Mouse (Mus musculus): ENCODE measurements around the gene Asphd1. TPM values are rescaled to one million over a fixed set of nuclear protein-coding genes. Genes with fewer than 3 reads are reported as not detected.

The Asphd1 gene
- polyA plus RNA-seq, 1 experiment from 2014 or later, result 0.39 TPM

- no peak overlapping the region for H3K4me2 ChIP-seq (ENCODE audit: low read length)
- no peak overlapping the region for H3K4me3 ChIP-seq (ENCODE audit: low read depth, low read length)
- no peak overlapping the region for H3K9ac ChIP-seq (ENCODE audit: low read length)
- ATAC-seq (replicated peaks; ENCODE audit: low FRiP score, low TSS enrichment, low read depth), result 0 out of 2 replicates have a peak, but pooled peaks have one; percentile 29
- peaks cover 15% of the 10 kb centered on the region; the same call in 1 of the 2 replicates for H3K36me3 ChIP-seq (ENCODE audit: control insufficient read depth, insufficient read depth, low read length)
- no peak for DNase-seq (ENCODE audit: low spot score)
- WGBS, result 50% methylated on average over 3 of the region's 3 CpGs
- H3K9me3 ChIP-seq (ENCODE audit: control insufficient read depth, low read length), result no peaks in the 10 kb centered on the region
- H3K4me1 ChIP-seq (replicated peaks; ENCODE audit: control insufficient read depth, insufficient read depth, low read length), result peaks cover 3% of the 10 kb centered on the region; the same call in 1 of the 2 replicates
- no peak overlapping the region for H3K27ac ChIP-seq (ENCODE audit: low read depth)
- H3K27me3 ChIP-seq (replicated peaks; ENCODE audit: control insufficient read depth, insufficient read depth, low read length), result peaks cover 17% of the 10 kb centered on the region
Measured at GRCm38 (mm10) chr7:126946530-126946929, 2.9 kb downstream of the Asphd1 start.

- Histone ChIP-seq H3K27ac (ENCODE audit: low read depth) (no peak overlapping the region), H3K4me2 (ENCODE audit: low read length) (no peak overlapping the region), H3K9ac (ENCODE audit: low read length) (no peak overlapping the region), H3K4me3 (ENCODE audit: low read depth, low read length) (no peak overlapping the region), H3K9me3 (ENCODE audit: control insufficient read depth, low read length) (no peaks in the 10 kb centered on the region), H3K4me1 (replicated peaks; ENCODE audit: control insufficient read depth, insufficient read depth, low read length) (no peaks in the 10 kb centered on the region), H3K27me3 (replicated peaks; ENCODE audit: control insufficient read depth, insufficient read depth, low read length) (no peaks in the 10 kb centered on the region), H3K36me3 (ENCODE audit: control insufficient read depth, insufficient read depth, low read length) (peaks cover 29% of the 10 kb centered on the region)
- ATAC-seq (replicated peaks; ENCODE audit: low FRiP score, low TSS enrichment, low read depth) (no peak), DNase-seq (ENCODE audit: low spot score) (no peak)
- WGBS, result 79% methylated on average over 5 of the region's 5 CpGs
Measured at GRCm38 (mm10) chr7:126941801-126942200, 7.6 kb downstream of the Asphd1 start.

- DNase-seq (ENCODE audit: low spot score) (no peak), ATAC-seq (replicated peaks; ENCODE audit: low FRiP score, low TSS enrichment, low read depth) (no peak)
- Histone ChIP-seq H3K9me3 (ENCODE audit: control insufficient read depth, low read length) (no peaks in the 10 kb centered on the region), H3K27ac (ENCODE audit: low read depth) (no peak overlapping the region), H3K4me1 (replicated peaks; ENCODE audit: control insufficient read depth, insufficient read depth, low read length) (no peaks in the 10 kb centered on the region), H3K9ac (ENCODE audit: low read length) (no peak overlapping the region), H3K27me3 (replicated peaks; ENCODE audit: control insufficient read depth, insufficient read depth, low read length) (no peaks in the 10 kb centered on the region), H3K4me3 (ENCODE audit: low read depth, low read length) (no peak overlapping the region), H3K4me2 (ENCODE audit: low read length) (no peak overlapping the region), H3K36me3 (ENCODE audit: control insufficient read depth, insufficient read depth, low read length) (peaks cover 34% of the 10 kb centered on the region)
- WGBS, result 47% methylated on average over 6 of the region's 6 CpGs
Measured at GRCm38 (mm10) chr7:126941171-126941570, 8.2 kb downstream of the Asphd1 start.

GRCm38 (mm10) chr7:126932652-126933051 lies 16.7 kb downstream of the Asphd1 start:
- peaks cover 9% of the 10 kb centered on the region for H3K4me1 ChIP-seq (replicated peaks; ENCODE audit: control insufficient read depth, insufficient read depth, low read length)
- no peak overlapping the region for H3K4me3 ChIP-seq (ENCODE audit: low read depth, low read length)
- H3K36me3 ChIP-seq (ENCODE audit: control insufficient read depth, insufficient read depth, low read length), result peaks cover 33% of the 10 kb centered on the region
- no peak overlapping the region for H3K27ac ChIP-seq (ENCODE audit: low read depth)
- ATAC-seq (replicated peaks; ENCODE audit: low FRiP score, low TSS enrichment, low read depth) (no peak), DNase-seq (ENCODE audit: low spot score) (no peak)
- no peak overlapping the region for H3K4me2 ChIP-seq (ENCODE audit: low read length)
- no peaks in the 10 kb centered on the region for H3K27me3 ChIP-seq (replicated peaks; ENCODE audit: control insufficient read depth, insufficient read depth, low read length)
- WGBS, result 71% methylated on average over 2 of the region's 2 CpGs
- no peak overlapping the region for H3K9ac ChIP-seq (ENCODE audit: low read length)
- H3K9me3 ChIP-seq (ENCODE audit: control insufficient read depth, low read length), result no peaks in the 10 kb centered on the region

GRCm38 (mm10) chr7:126929046-126929445 lies 20.3 kb downstream of the Asphd1 start:
- Histone ChIP-seq H3K4me3 (ENCODE audit: low read depth, low read length) (peak overlapping the region; percentile 83), H3K36me3 (ENCODE audit: control insufficient read depth, insufficient read depth, low read length) (peaks cover 17% of the 10 kb centered on the region), H3K9me3 (ENCODE audit: control insufficient read depth, low read length) (no peaks in the 10 kb centered on the region), H3K4me2 (ENCODE audit: low read length) (peak overlapping the region; percentile 97), H3K27ac (ENCODE audit: low read depth) (peak overlapping the region; percentile 74; the same call in 1 of the 2 replicates), H3K9ac (ENCODE audit: low read length) (peak overlapping the region; percentile 81), H3K27me3 (replicated peaks; ENCODE audit: control insufficient read depth, insufficient read depth, low read length) (no peaks in the 10 kb centered on the region), H3K4me1 (replicated peaks; ENCODE audit: control insufficient read depth, insufficient read depth, low read length) (peaks cover 9% of the 10 kb centered on the region)
- DNase-seq (ENCODE audit: low spot score) (no peak), ATAC-seq (replicated peaks; ENCODE audit: low FRiP score, low TSS enrichment, low read depth) (no peak; the same call in none of the 2 replicates)
- WGBS, result under 1% methylated on average over 18 of the region's 27 CpGs

- ATAC-seq (replicated peaks; ENCODE audit: low FRiP score, low TSS enrichment, low read depth) (peak; percentile 95), DNase-seq (ENCODE audit: low spot score) (peak; percentile 90)
- Histone ChIP-seq H3K9ac (ENCODE audit: low read length) (peak within 1 kb of the TSS; percentile 81), H3K4me3 (ENCODE audit: low read depth, low read length) (peak within 1 kb of the TSS; percentile 83), H3K27ac (ENCODE audit: low read depth) (peak within 1 kb of the TSS; percentile 74; the same call in 1 of the 2 replicates), H3K4me1 (replicated peaks; ENCODE audit: control insufficient read depth, insufficient read depth, low read length) (peaks cover 9% of the 10 kb centered on the region), H3K9me3 (ENCODE audit: control insufficient read depth, low read length) (no peaks in the 10 kb centered on the region), H3K4me2 (ENCODE audit: low read length) (peak within 1 kb of the TSS; percentile 97), H3K36me3 (ENCODE audit: control insufficient read depth, insufficient read depth, low read length) (peaks cover 17% of the 10 kb centered on the region), H3K27me3 (replicated peaks; ENCODE audit: control insufficient read depth, insufficient read depth, low read length) (no peaks in the 10 kb centered on the region)
- 3% methylated on average over 56 of the region's 56 CpGs for WGBS
Measured at GRCm38 (mm10) chr7:126928384-126929037, 20.9 kb downstream of the Asphd1 start, which contains the start of gene Kctd13. Gene Kctd13 (plus strand): TSS chr7:126928879.

GRCm38 (mm10) chr7:126926299-126926698 lies 23.1 kb downstream of the Asphd1 start:
- H3K9ac ChIP-seq (ENCODE audit: low read length), result no peak overlapping the region
- peaks cover 9% of the 10 kb centered on the region for H3K4me1 ChIP-seq (replicated peaks; ENCODE audit: control insufficient read depth, insufficient read depth, low read length)
- WGBS, result 30% methylated on average over 3 of the region's 3 CpGs
- H3K9me3 ChIP-seq (ENCODE audit: control insufficient read depth, low read length), result no peaks in the 10 kb centered on the region
- H3K27ac ChIP-seq (ENCODE audit: low read depth), result no peak overlapping the region
- H3K36me3 ChIP-seq (ENCODE audit: control insufficient read depth, insufficient read depth, low read length), result peaks cover 9% of the 10 kb centered on the region; the same call in 1 of the 2 replicates
- no peak overlapping the region for H3K4me2 ChIP-seq (ENCODE audit: low read length)
- no peak overlapping the region for H3K4me3 ChIP-seq (ENCODE audit: low read depth, low read length)
- no peaks in the 10 kb centered on the region for H3K27me3 ChIP-seq (replicated peaks; ENCODE audit: control insufficient read depth, insufficient read depth, low read length)
- no peak for DNase-seq (ENCODE audit: low spot score)
- no peak for ATAC-seq (replicated peaks; ENCODE audit: low FRiP score, low TSS enrichment, low read depth)

GRCm38 (mm10) chr7:126923999-126924398 lies 25.4 kb downstream of the Asphd1 start:
- Histone ChIP-seq H3K4me3 (ENCODE audit: low read depth, low read length) (no peak overlapping the region), H3K9me3 (ENCODE audit: control insufficient read depth, low read length) (no peaks in the 10 kb centered on the region), H3K4me2 (ENCODE audit: low read length) (no peak overlapping the region), H3K27me3 (replicated peaks; ENCODE audit: control insufficient read depth, insufficient read depth, low read length) (no peaks in the 10 kb centered on the region), H3K4me1 (replicated peaks; ENCODE audit: control insufficient read depth, insufficient read depth, low read length) (no peaks in the 10 kb centered on the region), H3K9ac (ENCODE audit: low read length) (no peak overlapping the region), H3K27ac (ENCODE audit: low read depth) (no peak overlapping the region), H3K36me3 (ENCODE audit: control insufficient read depth, insufficient read depth, low read length) (no peaks in the 10 kb centered on the region)
- DNase-seq (ENCODE audit: low spot score), result no peak
- ATAC-seq (replicated peaks; ENCODE audit: low FRiP score, low TSS enrichment, low read depth), result no peak
- WGBS, result 73% methylated on average over 5 of the region's 5 CpGs

- no peaks in the 10 kb centered on the region for H3K36me3 ChIP-seq (ENCODE audit: control insufficient read depth, insufficient read depth, low read length)
- DNase-seq (ENCODE audit: low spot score) (peak; percentile 67), ATAC-seq (replicated peaks; ENCODE audit: low FRiP score, low TSS enrichment, low read depth) (peak; percentile 55)
- H3K4me3 ChIP-seq (ENCODE audit: low read depth, low read length), result no peak within 1 kb of the TSS
- no peaks in the 10 kb centered on the region for H3K9me3 ChIP-seq (ENCODE audit: control insufficient read depth, low read length)
- H3K4me2 ChIP-seq (ENCODE audit: low read length), result no peak within 1 kb of the TSS
- WGBS, result 41% methylated on average over 5 of the region's 5 CpGs
- H3K27me3 ChIP-seq (replicated peaks; ENCODE audit: control insufficient read depth, insufficient read depth, low read length), result no peaks in the 10 kb centered on the region
- H3K27ac ChIP-seq (ENCODE audit: low read depth), result peak within 1 kb of the TSS; percentile 40; the same call in 1 of the 2 replicates
- H3K9ac ChIP-seq (ENCODE audit: low read length), result no peak within 1 kb of the TSS
- H3K4me1 ChIP-seq (replicated peaks; ENCODE audit: control insufficient read depth, insufficient read depth, low read length), result no peaks in the 10 kb centered on the region
Measured at GRCm38 (mm10) chr7:126922624-126923060, 26.7 kb downstream of the Asphd1 start, which contains the start of gene Tmem219. Gene Tmem219 (minus strand): TSS chr7:126922917.
